Mouse (Mus musculus) cerebral cortex, adult 2 months (tissue): Measurements from ENCODE around the gene Slc7a5.

Experiments
- WGBS: fragments of 180-500 bp; shearing (Covaris S2); methylation state at CpG from one replicate; pipeline ENCODE4 v1.1.7; 2018; 5-methylcytosine and 5-hydroxymethylcytosine counted together

Gene Slc7a5

GRCm38 (mm10) chr8:121850018-121850417 lies 57.5 kb downstream of the Slc7a5 start:
- 12% methylated on average over 6 of the region's 6 CpGs for WGBS

GRCm38 (mm10) chr8:121849303-121849702 lies 58.2 kb downstream of the Slc7a5 start:
- 76% methylated on average over 9 of the region's 9 CpGs for WGBS

- WGBS = 69% methylated on average over 10 of the region's 10 CpGs
These were observed 59.0 kb downstream of the Slc7a5 start for GRCm38 (mm10) chr8:121848495-121848894.

GRCm38 (mm10) chr8:121847987-121848386 lies 59.5 kb downstream of the Slc7a5 start:
- 84% methylated on average over 6 of the region's 6 CpGs for WGBS

- 86% methylated on average over 10 of the region's 10 CpGs for WGBS
These were observed 60.2 kb downstream of the Slc7a5 start for GRCm38 (mm10) chr8:121847261-121847822.

- WGBS = 49% methylated on average over 6 of the region's 7 CpGs
These were observed 62.7 kb downstream of the Slc7a5 start for GRCm38 (mm10) chr8:121844765-121845164.

GRCm38 (mm10) chr8:121843184-121843733 lies 64.2 kb downstream of the Slc7a5 start:
- 91% methylated on average over 3 of the region's 3 CpGs for WGBS

- WGBS = 91% methylated on average over 8 of the region's 8 CpGs
These were observed 65.2 kb downstream of the Slc7a5 start for GRCm38 (mm10) chr8:121842064-121842955.

GRCm38 (mm10) chr8:121841242-121841641 lies 66.3 kb downstream of the Slc7a5 start:
- WGBS = 47% methylated on average over 8 of the region's 8 CpGs

GRCm38 (mm10) chr8:121832503-121832902 lies 75.0 kb downstream of the Slc7a5 start:
- WGBS = 8% methylated on average over 6 of the region's 6 CpGs

GRCm38 (mm10) chr8:121832061-121832460 lies 75.4 kb downstream of the Slc7a5 start:
- 80% methylated on average over 2 of the region's 2 CpGs for WGBS
